Mouse (Mus musculus): Measurements from ENCODE around the gene Ptprt. TPM values are rescaled to one million over a fixed set of nuclear protein-coding genes. Genes with fewer than 3 reads are reported as not detected.
A peak's percentile ranks its signal among the peaks of the same experiment; 100 is the strongest.

Gene Ptprt
- polyA plus RNA-seq, 1 experiment from 2014 or later = 2.4 TPM

DNA sequence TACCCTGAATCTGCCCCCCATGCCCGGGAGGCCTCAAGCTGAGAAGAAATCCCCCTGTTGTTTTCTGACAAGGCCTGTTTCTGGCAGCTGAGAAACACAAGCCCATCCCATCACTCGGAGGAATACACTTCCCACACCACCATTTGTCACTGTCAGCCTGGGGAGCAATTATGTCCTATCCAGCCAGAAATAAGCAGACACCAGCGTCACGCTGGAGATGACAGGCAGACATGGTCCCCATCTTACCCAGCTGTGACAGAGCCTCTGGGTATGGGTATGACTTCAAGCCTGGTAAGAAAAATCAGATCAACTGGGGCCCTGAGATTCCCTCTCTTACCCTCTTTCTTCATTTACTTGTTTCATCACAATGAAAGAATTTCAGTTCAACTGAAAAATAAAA lies 625.3 kb downstream of the Ptprt start:
- no peak overlapping the region for H3K4me2 ChIP-seq (ENCODE audit: low read depth, severe bottlenecking)
- H3K4me1 ChIP-seq (ENCODE audit: control insufficient read depth, insufficient read depth, low read length) = no peaks in the 10 kb centered on the region
- H3K9me3 ChIP-seq (ENCODE audit: control insufficient read depth, low read length) = no peaks in the 10 kb centered on the region
- H3K36me3 ChIP-seq (ENCODE audit: control insufficient read depth, insufficient read depth, low read length) = no peaks in the 10 kb centered on the region
- no peaks in the 10 kb centered on the region for H3K27me3 ChIP-seq (ENCODE audit: control insufficient read depth, insufficient read depth, low read length)
- no peak overlapping the region for H3K27ac ChIP-seq (replicated peaks; ENCODE audit: low read depth, low read length)
- ATAC-seq (ENCODE audit: insufficient number of reproducible peaks, low FRiP score, low TSS enrichment, low read depth) = no peak
- H3K9ac ChIP-seq (ENCODE audit: low read length) = no peak overlapping the region
- H3K4me3 ChIP-seq (ENCODE audit: low read depth, low read length) = no peak overlapping the region
- DNase-seq (ENCODE audit: low spot score) = no peak
- 59% methylated on average over 4 of the region's 4 CpGs for WGBS

GRCm38 (mm10) chr2:162031636-162032035 lies 629.3 kb downstream of the Ptprt start:
- Histone ChIP-seq H3K27me3 (ENCODE audit: control insufficient read depth, insufficient read depth, low read length) (no peaks in the 10 kb centered on the region), H3K27ac (replicated peaks; ENCODE audit: low read depth, low read length) (no peak overlapping the region), H3K4me1 (ENCODE audit: control insufficient read depth, insufficient read depth, low read length) (no peaks in the 10 kb centered on the region), H3K9me3 (ENCODE audit: control insufficient read depth, low read length) (no peaks in the 10 kb centered on the region), H3K4me2 (ENCODE audit: low read depth, severe bottlenecking) (no peak overlapping the region), H3K36me3 (ENCODE audit: control insufficient read depth, insufficient read depth, low read length) (no peaks in the 10 kb centered on the region), H3K9ac (ENCODE audit: low read length) (no peak overlapping the region), H3K4me3 (ENCODE audit: low read depth, low read length) (no peak overlapping the region)
- DNase-seq (ENCODE audit: low spot score) (peak; percentile 71), ATAC-seq (ENCODE audit: insufficient number of reproducible peaks, low FRiP score, low TSS enrichment, low read depth) (no peak)
- WGBS = 61% methylated on average over 4 of the region's 4 CpGs

DNA sequence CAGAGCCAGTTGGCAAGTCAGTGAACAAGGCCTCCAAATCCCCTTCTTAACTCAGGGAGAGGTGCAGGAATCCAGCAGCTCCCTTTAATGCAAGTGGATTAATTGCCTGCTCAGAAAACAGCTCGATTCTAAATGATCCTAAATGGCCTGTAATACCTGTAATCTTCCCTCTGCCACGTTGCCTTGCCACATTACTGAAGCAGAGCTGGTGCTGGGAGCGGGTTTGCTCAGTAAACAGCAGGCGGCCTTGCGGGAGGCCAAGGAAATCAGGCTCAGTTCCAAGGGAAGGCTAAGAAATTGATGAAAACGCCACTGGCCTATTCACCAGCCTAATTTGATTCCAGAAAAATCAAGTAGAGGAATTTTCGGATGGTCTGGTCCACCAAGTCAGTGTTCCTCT lies 659.9 kb downstream of the Ptprt start:
- Histone ChIP-seq H3K4me1 (ENCODE audit: control insufficient read depth, insufficient read depth, low read length) (no peaks in the 10 kb centered on the region), H3K9ac (ENCODE audit: low read length) (no peak overlapping the region), H3K27me3 (ENCODE audit: control insufficient read depth, insufficient read depth, low read length) (no peaks in the 10 kb centered on the region), H3K27ac (replicated peaks; ENCODE audit: low read depth, low read length) (no peak overlapping the region), H3K4me2 (ENCODE audit: low read depth, severe bottlenecking) (no peak overlapping the region), H3K36me3 (ENCODE audit: control insufficient read depth, insufficient read depth, low read length) (no peaks in the 10 kb centered on the region), H3K4me3 (ENCODE audit: low read depth, low read length) (no peak overlapping the region), H3K9me3 (ENCODE audit: control insufficient read depth, low read length) (no peaks in the 10 kb centered on the region)
- ATAC-seq (ENCODE audit: insufficient number of reproducible peaks, low FRiP score, low TSS enrichment, low read depth) (no peak), DNase-seq (ENCODE audit: low spot score) (no peak)
- WGBS = 64% methylated on average over 7 of the region's 7 CpGs

- Histone ChIP-seq H3K36me3 (ENCODE audit: control insufficient read depth, insufficient read depth, low read length) (no peaks in the 10 kb centered on the region), H3K4me1 (ENCODE audit: control insufficient read depth, insufficient read depth, low read length) (no peaks in the 10 kb centered on the region), H3K9me3 (ENCODE audit: control insufficient read depth, low read length) (no peaks in the 10 kb centered on the region), H3K4me2 (ENCODE audit: low read depth, severe bottlenecking) (no peak overlapping the region), H3K27ac (replicated peaks; ENCODE audit: low read depth, low read length) (no peak overlapping the region), H3K27me3 (ENCODE audit: control insufficient read depth, insufficient read depth, low read length) (no peaks in the 10 kb centered on the region), H3K9ac (ENCODE audit: low read length) (no peak overlapping the region), H3K4me3 (ENCODE audit: low read depth, low read length) (no peak overlapping the region)
- DNase-seq (ENCODE audit: low spot score) = no peak
- 84% methylated on average over 3 of the region's 3 CpGs for WGBS
- ATAC-seq (ENCODE audit: insufficient number of reproducible peaks, low FRiP score, low TSS enrichment, low read depth) = no peak
Measured at GRCm38 (mm10) chr2:161982311-161982710, 678.6 kb downstream of the Ptprt start.

DNA sequence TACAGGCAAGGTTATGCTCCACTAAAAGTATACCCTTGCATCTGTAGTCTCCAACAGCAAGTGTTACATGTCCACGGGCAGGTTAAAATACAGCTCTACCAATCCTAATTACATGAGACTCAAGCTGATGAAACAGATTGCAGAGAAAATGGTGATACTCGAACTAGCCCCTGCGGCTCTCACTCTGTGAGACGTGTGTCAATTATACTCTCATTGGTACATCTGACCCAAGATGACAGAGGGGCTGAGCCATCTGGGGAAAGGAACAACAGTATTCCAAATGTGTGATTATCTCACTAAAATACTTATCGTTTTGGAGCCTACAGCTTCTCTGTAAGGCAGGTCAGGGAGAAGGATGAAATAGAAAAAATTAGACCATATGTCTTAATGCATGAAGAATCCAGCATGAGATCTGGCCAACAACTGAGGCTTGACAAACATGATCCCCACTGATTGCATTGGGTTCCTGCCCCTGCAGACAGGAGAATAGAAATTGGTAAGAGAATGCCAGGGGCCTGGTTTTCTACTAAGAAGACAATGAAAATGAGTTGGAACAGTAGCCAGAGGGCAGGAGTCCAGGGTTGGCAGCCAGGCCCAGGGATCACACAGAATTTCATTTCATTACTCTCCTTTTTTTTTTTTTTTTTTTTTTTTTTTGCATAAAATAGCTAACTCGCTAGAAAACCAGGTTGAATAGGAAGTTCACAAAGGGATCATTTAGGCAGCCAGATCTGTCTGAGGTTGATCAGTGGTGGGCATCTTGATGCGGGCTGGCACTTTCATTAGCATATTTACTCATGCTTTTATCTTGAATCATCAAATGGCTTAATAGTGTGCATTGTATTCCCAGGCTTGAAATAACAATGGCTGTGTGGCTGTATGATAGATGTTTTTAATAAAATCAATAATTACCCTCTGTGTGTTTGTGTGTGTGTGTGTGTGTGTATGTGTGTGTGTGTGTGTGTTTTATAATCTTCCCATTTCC lies 699.5 kb downstream of the Ptprt start:
- Histone ChIP-seq H3K9me3 (ENCODE audit: control insufficient read depth, low read length) (no peaks in the 10 kb centered on the region), H3K27ac (replicated peaks; ENCODE audit: low read depth, low read length) (no peak overlapping the region), H3K27me3 (ENCODE audit: control insufficient read depth, insufficient read depth, low read length) (no peaks in the 10 kb centered on the region), H3K9ac (ENCODE audit: low read length) (no peak overlapping the region), H3K4me2 (ENCODE audit: low read depth, severe bottlenecking) (no peak overlapping the region), H3K4me3 (ENCODE audit: low read depth, low read length) (no peak overlapping the region), H3K36me3 (ENCODE audit: control insufficient read depth, insufficient read depth, low read length) (no peaks in the 10 kb centered on the region), H3K4me1 (ENCODE audit: control insufficient read depth, insufficient read depth, low read length) (no peaks in the 10 kb centered on the region)
- DNase-seq (ENCODE audit: low spot score) (no peak), ATAC-seq (ENCODE audit: insufficient number of reproducible peaks, low FRiP score, low TSS enrichment, low read depth) (no peak)
- 87% methylated on average over 7 of the region's 7 CpGs for WGBS

DNA sequence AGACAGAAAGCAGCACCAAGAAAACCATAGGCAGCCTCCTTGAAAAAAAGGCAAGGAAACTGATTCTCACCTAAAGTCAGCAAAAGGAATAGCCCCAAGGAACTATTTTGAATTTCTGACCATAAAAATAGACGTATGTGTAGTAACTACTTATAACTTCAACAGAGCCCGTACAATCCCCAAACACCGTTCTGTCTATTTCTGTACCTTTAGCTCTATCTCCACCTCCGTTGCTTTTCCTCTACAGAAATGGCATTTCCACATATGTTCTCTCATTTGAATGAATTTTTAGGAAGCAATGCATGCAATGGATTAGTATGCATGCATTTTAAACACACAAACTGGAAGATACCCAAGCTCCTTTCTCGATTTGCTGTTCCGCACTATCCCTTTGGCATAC lies 715.5 kb downstream of the Ptprt start:
- H3K4me3 ChIP-seq (ENCODE audit: low read depth, low read length) = no peak overlapping the region
- H3K4me2 ChIP-seq (ENCODE audit: low read depth, severe bottlenecking) = no peak overlapping the region
- DNase-seq (ENCODE audit: low spot score) (no peak), ATAC-seq (ENCODE audit: insufficient number of reproducible peaks, low FRiP score, low TSS enrichment, low read depth) (no peak)
- H3K4me1 ChIP-seq (ENCODE audit: control insufficient read depth, insufficient read depth, low read length) = no peaks in the 10 kb centered on the region
- no peaks in the 10 kb centered on the region for H3K36me3 ChIP-seq (ENCODE audit: control insufficient read depth, insufficient read depth, low read length)
- no peak overlapping the region for H3K27ac ChIP-seq (replicated peaks; ENCODE audit: low read depth, low read length)
- 96% methylated on average over 6 of the region's 6 CpGs for WGBS
- no peak overlapping the region for H3K9ac ChIP-seq (ENCODE audit: low read length)
- H3K9me3 ChIP-seq (ENCODE audit: control insufficient read depth, low read length) = no peaks in the 10 kb centered on the region
- no peaks in the 10 kb centered on the region for H3K27me3 ChIP-seq (ENCODE audit: control insufficient read depth, insufficient read depth, low read length)

GRCm38 (mm10) chr2:161944689-161945088 lies 716.3 kb downstream of the Ptprt start:
- Histone ChIP-seq H3K36me3 (ENCODE audit: control insufficient read depth, insufficient read depth, low read length) (no peaks in the 10 kb centered on the region), H3K27ac (replicated peaks; ENCODE audit: low read depth, low read length) (no peak overlapping the region), H3K27me3 (ENCODE audit: control insufficient read depth, insufficient read depth, low read length) (no peaks in the 10 kb centered on the region), H3K4me2 (ENCODE audit: low read depth, severe bottlenecking) (no peak overlapping the region), H3K9me3 (ENCODE audit: control insufficient read depth, low read length) (no peaks in the 10 kb centered on the region), H3K9ac (ENCODE audit: low read length) (no peak overlapping the region), H3K4me3 (ENCODE audit: low read depth, low read length) (no peak overlapping the region), H3K4me1 (ENCODE audit: control insufficient read depth, insufficient read depth, low read length) (no peaks in the 10 kb centered on the region)
- 86% methylated on average over 4 of the region's 4 CpGs for WGBS
- no peak for DNase-seq (ENCODE audit: low spot score)
- ATAC-seq (ENCODE audit: insufficient number of reproducible peaks, low FRiP score, low TSS enrichment, low read depth) = no peak

GRCm38 (mm10) chr2:161941991-161942390 lies 719.0 kb downstream of the Ptprt start:
- no peaks in the 10 kb centered on the region for H3K4me1 ChIP-seq (ENCODE audit: control insufficient read depth, insufficient read depth, low read length)
- no peak overlapping the region for H3K9ac ChIP-seq (ENCODE audit: low read length)
- no peak overlapping the region for H3K27ac ChIP-seq (replicated peaks; ENCODE audit: low read depth, low read length)
- no peak overlapping the region for H3K4me3 ChIP-seq (ENCODE audit: low read depth, low read length)
- H3K27me3 ChIP-seq (ENCODE audit: control insufficient read depth, insufficient read depth, low read length) = no peaks in the 10 kb centered on the region
- H3K9me3 ChIP-seq (ENCODE audit: control insufficient read depth, low read length) = no peaks in the 10 kb centered on the region
- DNase-seq (ENCODE audit: low spot score) (no peak), ATAC-seq (ENCODE audit: insufficient number of reproducible peaks, low FRiP score, low TSS enrichment, low read depth) (no peak)
- 80% methylated on average over 2 of the region's 2 CpGs for WGBS
- H3K36me3 ChIP-seq (ENCODE audit: control insufficient read depth, insufficient read depth, low read length) = no peaks in the 10 kb centered on the region
- no peak overlapping the region for H3K4me2 ChIP-seq (ENCODE audit: low read depth, severe bottlenecking)
